Mouse (Mus musculus) megakaryocyte progenitor cell, adult 5-6 weeks (primary cell): ENCODE measurements at regions not wholly inside any gene's neighbourhood (a gene's known extent, or its start where the extent isn't known, plus 50 kb on each side); places are given as distances from the start of the nearest gene placed in this dataset.

Source experiments
- ATAC-seq: replicated peaks from 2 replicates; pipeline ENCODE4 v1.8.0; 2016; ENCODE audit warnings: mild to moderate bottlenecking, moderate TSS enrichment, inconsistent platforms; ENCODE audit not compliant: poor library complexity

DNA sequence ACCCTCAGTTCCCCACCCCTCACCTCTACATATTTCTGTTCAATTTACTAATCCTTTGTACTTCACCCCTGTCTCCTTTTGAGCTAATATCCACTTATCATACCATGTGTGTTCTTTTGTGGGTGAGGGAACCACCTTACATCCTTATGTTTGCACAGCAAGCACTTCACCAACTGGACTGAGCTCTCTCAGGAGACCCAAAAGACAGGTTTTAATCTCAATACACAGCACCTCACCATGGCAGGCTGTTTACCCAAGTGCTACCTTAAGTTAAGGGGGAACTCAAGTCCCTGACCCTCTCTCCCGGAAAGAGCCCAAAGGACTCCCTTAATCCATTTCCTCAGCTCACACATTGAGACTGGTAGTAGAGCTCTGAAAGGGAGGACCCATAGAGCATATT, 62.3 kb upstream of the Agr3 start:
- no peak for ATAC-seq

GRCm38 (mm10) chr12:35853159-35853558, 72.3 kb upstream of the Agr3 start:
- no peak for ATAC-seq

- no peak for ATAC-seq
Observed at GRCm38 (mm10) chr12:35846905-35847610, 78.4 kb upstream of the Agr3 start.

DNA sequence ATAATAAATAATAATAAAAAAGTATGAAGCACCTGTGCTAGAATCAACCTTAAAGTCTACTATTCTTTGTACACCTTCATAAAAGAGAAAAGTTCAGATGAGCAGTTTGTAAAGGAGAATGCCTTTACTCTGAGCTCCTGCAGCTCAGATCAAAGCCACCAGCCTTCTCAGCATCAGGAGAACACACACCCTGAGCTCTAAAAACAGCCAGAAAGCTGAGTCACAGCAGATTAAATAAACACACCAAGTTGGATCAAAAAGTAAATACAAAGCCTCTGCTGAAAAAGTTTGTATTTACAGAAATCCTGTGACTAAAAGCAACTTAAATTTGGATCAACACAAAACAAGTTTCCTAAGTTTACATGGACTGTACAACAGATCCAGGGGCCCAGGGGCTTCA, 88.5 kb upstream of the Agr3 start:
- ATAC-seq: no peak

DNA sequence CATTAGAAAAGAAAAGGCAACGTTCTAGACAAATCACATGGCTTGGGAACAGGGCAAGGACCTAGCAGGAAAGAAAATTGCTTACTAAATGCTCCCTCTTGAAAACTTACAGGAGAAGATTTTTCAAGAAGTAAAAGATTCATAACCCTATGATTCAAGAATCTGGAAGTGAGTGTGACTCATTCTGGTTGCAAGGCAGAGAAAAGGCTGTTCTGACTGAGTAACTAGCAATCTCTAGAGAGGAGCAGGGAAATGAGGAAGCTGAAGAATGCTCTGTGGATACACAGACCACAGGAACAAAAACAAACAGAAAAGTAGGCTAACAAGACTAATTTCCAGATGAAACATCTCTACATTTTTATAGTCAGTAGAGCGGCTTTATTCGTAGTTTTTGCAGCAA, 92.1 kb upstream of the Agr3 start:
- ATAC-seq: peak; percentile 81

- ATAC-seq: no peak
Observed at GRCm38 (mm10) chr12:35831922-35832512, 93.4 kb upstream of the Agr3 start.

- peak; percentile 67 for ATAC-seq
Observed at GRCm38 (mm10) chr12:35831268-35831667, 94.2 kb upstream of the Agr3 start.

DNA sequence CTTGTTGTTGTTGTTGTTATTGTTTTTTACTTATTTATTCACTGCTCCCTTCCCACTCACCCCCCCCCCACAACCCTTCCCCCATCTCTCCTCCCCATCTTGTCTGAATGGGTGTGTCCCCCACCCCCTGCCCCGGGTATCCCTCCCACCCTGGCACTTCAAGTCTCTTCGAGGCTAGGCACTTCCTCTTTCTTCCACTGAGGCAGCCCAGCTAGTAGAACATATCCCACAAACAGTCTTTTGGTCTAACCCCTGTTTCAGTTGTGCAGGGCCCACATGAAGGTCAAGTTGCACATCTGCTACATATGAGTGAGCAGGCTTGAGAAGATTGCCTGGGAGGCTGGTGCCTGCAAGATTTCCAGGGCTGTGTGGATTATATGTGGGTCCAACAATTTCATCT, 97.6 kb upstream of the Agr3 start:
- ATAC-seq: peak; percentile 67

GRCm38 (mm10) chr12:35826990-35827389, 98.4 kb upstream of the Agr3 start:
- ATAC-seq: peak; percentile 43

- peak; percentile 56 for ATAC-seq
Observed at GRCm38 (mm10) chr12:35824587-35824987, 100.8 kb upstream of the Agr3 start.

GRCm38 (mm10) chr12:35799261-35799660, 126.2 kb upstream of the Agr3 start:
- ATAC-seq: peak; percentile 99

GRCm38 (mm10) chr12:35775396-35775795, 150.0 kb upstream of the Agr3 start:
- no peak for ATAC-seq

GRCm38 (mm10) chr12:35770387-35771024, 154.9 kb upstream of the Agr3 start:
- no peak for ATAC-seq

- ATAC-seq: peak; percentile 97
Observed at GRCm38 (mm10) chr12:35758916-35759315, 166.5 kb upstream of the Agr3 start.

DNA sequence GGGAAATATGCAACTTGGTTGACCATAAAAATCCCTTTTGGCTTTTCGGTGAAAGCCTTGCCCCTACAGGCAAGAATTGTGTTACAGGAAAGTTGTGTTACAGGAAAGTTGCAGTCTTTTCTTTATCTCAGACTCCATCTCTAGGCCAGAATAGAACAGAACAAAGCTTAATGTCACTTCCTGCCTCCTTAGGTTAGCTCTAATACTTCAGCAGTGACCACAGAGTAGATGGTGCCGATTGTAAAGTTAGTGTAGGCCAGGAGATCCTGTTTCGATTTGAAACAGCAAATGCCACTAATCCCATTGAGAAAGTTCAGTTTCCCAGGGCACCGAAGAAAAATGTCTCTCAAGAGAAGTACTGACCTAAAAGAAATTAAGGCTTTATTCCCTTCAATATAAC, 170.3 kb upstream of the Agr3 start:
- ATAC-seq: peak; percentile 73

- no peak for ATAC-seq
Observed at GRCm38 (mm10) chr12:35747997-35748396, 177.4 kb upstream of the Agr3 start.

GRCm38 (mm10) chr12:35746691-35747299, 178.6 kb upstream of the Agr3 start:
- ATAC-seq: no peak

- ATAC-seq: no peak
Observed at GRCm38 (mm10) chr12:35742729-35743128, 182.7 kb upstream of the Agr3 start.

- peak; percentile 52 for ATAC-seq
Observed at GRCm38 (mm10) chr12:35736427-35736826, 189.0 kb upstream of the Agr3 start.

- no peak for ATAC-seq
Observed at GRCm38 (mm10) chr12:35735002-35735401, 190.4 kb upstream of the Agr3 start.

DNA sequence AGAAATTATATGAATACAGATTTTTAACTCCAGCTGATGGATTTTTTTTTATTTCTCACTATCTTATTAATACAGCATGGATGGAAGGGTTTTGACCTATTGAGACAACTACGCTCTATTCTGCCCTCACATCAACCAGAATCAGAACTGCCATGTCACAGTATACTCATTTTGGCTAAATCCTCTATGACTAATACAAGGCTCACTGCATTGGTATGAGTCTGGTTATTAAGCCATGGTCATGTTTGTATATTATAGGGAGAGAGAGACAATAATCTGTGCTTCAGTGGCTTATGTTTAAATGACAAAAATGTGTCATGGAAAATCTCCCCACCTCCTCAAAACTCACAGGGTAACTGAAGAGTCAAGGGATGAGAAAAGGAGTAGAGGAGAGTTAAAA, 191.0 kb upstream of the Agr3 start:
- no peak for ATAC-seq

DNA sequence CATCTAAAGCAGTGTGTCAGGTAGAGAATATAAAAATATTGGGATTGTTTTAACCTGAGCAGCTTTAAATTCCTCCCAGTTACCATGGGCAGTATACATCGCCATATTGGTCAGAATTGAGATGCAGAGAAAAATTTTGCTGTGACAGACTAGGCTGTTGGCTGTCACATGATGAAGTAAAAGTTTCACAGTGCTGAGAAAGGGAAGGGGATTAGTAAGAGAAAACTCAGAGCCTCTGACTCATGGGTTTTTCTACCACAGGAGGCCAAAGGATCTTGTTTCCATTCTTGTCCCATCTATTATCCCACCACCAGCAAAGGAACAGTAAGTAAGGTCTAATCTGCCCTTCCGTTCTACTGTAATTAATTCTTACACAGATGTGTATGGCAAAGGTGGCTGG, 191.8 kb upstream of the Agr3 start:
- ATAC-seq: no peak
